30 mouse cellular contexts compared by ENCODE assay signal in genomic region chr7:16455016-16455415, GRCm38 (mm10). TPM values are rescaled to one million over a fixed set of nuclear protein-coding genes. Genes with fewer than 3 reads are reported as not detected.
"Had no signal": no experiment of that assay in that cellular context is flagged by ENCODE, and none has a peak within 500 bp of the region (broad histone marks: within the 10 kb centered on the region; RNA-seq: fewer than 3 reads in every experiment).

No protein-coding gene starts in this region.

- H3K4me3 ChIP-seq: gastrocnemius, adult 2 months; heart, adult 2 months; heart, embryonic 12.5 days; hindbrain, embryonic 10.5 days; hindbrain, embryonic 12.5 days; intestine, embryonic 15.5 days; layer of hippocampus, adult 2 months; left cerebral cortex, adult 2 months; limb, embryonic 10.5 days; limb, embryonic 12.5 days; liver, embryonic 13.5 days had no signal

- H3K27ac ChIP-seq: gastrocnemius, adult 2 months; heart, adult 2 months; hindbrain, embryonic 10.5 days; hindbrain, embryonic 12.5 days; hindbrain, embryonic 14.5 days; intestine, embryonic 15.5 days; layer of hippocampus, adult 2 months; left cerebral cortex, adult 2 months; limb, embryonic 10.5 days; limb, embryonic 12.5 days; liver, embryonic 13.5 days had no signal

- H3K9ac ChIP-seq: heart, embryonic 12.5 days; hindbrain, embryonic 12.5 days; hindbrain, embryonic 14.5 days; intestine, embryonic 15.5 days; limb, embryonic 12.5 days; liver, embryonic 13.5 days had no signal

- ATAC-seq: hindbrain, embryonic 16.5 days; inflammation-experienced regulatory T-cells, adult 6 months; intestine, embryonic 15.5 days; intestine, postnatal 0 days had no signal

- H3K9me3 ChIP-seq: intestine, embryonic 15.5 days; limb, embryonic 10.5 days; liver, embryonic 13.5 days had no signal

- DNase-seq: gastrocnemius, adult 2 months; gastrocnemius, postnatal 10 days; gastrocnemius, postnatal 25 days; heart, adult 2 months; heart, postnatal 10 days; heart, postnatal 4 days; kidney, adult 18-20 months; kidney, adult 8-10 months; kidney, postnatal 10 days; kidney, postnatal 25 days; kidney, postnatal 4 days; liver; liver, embryonic 13.5 days had no signal

- H3K27me3 ChIP-seq: intestine, embryonic 15.5 days; limb, embryonic 12.5 days had no signal

- H3K4me2 ChIP-seq: heart, embryonic 12.5 days; hindbrain, embryonic 12.5 days; hindbrain, embryonic 14.5 days; intestine, embryonic 15.5 days; limb, embryonic 12.5 days; liver, embryonic 11.5 days; liver, embryonic 13.5 days had no signal

RNA-seq across cellular contexts. Expression of gene Npas1, which starts 22.5 kb away (rescaled TPM):
- total RNA-seq: gastrocnemius, adult 2 months; gastrocnemius, postnatal 10 days; gastrocnemius, postnatal 25 days; gastrocnemius, postnatal 4 days; granulocyte monocyte progenitor cell, adult 5-6 weeks; heart, adult 2 months; heart, postnatal 10 days; heart, postnatal 25 days; heart, postnatal 4 days had no signal
- polyA plus RNA-seq: heart, adult 2 months; kidney, embryonic 14.5 days had no signal
